Mouse (Mus musculus): Measurements from ENCODE around the gene Gm49380. TPM values are rescaled to one million over a fixed set of nuclear protein-coding genes. Genes with fewer than 3 reads are reported as not detected.
"Not testable (repeated sequence)": the region's sequence is repeated elsewhere in the genome, so short reads cannot be mapped to it uniquely, and the experiment has no call there.

Gene Gm49380
- polyA plus RNA-seq, 1 experiment = not detected

- H3K27ac ChIP-seq (ENCODE audit: insufficient read depth, low read depth, low read length) = no peak overlapping the region
- TF ChIP-seq CTCF (IDR thresholded peaks at IDR 0.05; ENCODE audit: extremely low read depth, insufficient read length, insufficient replicate concordance, low read depth, low read length) = no peak
- TF ChIP-seq POLR2A (IDR thresholded peaks at IDR 0.05; ENCODE audit: low read depth, low read length) = no peak
- peaks cover 14% of the 10 kb centered on the region for H3K4me1 ChIP-seq (ENCODE audit: control insufficient read depth, insufficient read depth, insufficient read length, low read length)
- H3K27me3 ChIP-seq (ENCODE audit: control insufficient read depth, insufficient read depth, low read length) = no peaks in the 10 kb centered on the region; the same call in 1 of the 2 replicates
- no peak overlapping the region for H3K4me3 ChIP-seq (ENCODE audit: low read depth, low read length)
- 77% methylated on average over 5 of the region's 5 CpGs for WGBS
- H3K36me3 ChIP-seq (ENCODE audit: control insufficient read depth, insufficient read depth, low read length) = no peaks in the 10 kb centered on the region
Measured at GRCm38 (mm10) chr9:44125026-44125425, 11.7 kb upstream of the Gm49380 start.

GRCm38 (mm10) chr9:44124317-44124716 lies 11.0 kb upstream of the Gm49380 start:
- no peak for TF ChIP-seq POLR2A (IDR thresholded peaks at IDR 0.05; ENCODE audit: low read depth, low read length)
- TF ChIP-seq CTCF (IDR thresholded peaks at IDR 0.05; ENCODE audit: extremely low read depth, insufficient read length, insufficient replicate concordance, low read depth, low read length) = peak; percentile 47; the same call in 1 of the 2 replicates
- 63% methylated on average over 6 of the region's 6 CpGs for WGBS

DNA sequence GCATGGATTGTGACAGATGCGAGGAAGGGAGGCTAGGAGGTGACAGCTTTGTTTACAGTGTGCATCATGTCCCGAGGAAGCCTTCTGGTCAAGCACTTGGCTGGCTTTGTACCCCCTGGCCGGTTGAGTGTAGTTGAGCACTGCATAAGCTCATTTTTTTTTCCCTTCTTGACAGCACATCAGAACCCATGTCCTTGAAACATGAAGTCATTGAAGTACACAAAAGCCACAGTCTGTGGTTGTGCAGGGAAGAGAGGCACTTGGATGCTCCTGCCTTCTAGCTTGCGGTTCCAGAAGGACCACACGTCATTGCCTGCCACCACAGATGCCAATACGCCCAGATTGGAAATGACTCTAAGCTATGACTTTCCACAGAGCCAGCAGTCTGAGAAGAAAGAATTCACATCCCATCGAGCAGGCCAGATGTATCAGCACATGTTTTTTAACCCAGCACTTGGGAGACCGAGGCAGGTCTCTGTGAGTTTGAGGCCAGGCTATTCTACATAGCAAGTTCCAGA lies 6.7 kb upstream of the Gm49380 start:
- WGBS = 75% methylated on average over 8 of the region's 8 CpGs
- Histone ChIP-seq H3K27me3 (ENCODE audit: control insufficient read depth, insufficient read depth, low read length) (no peaks in the 10 kb centered on the region), H3K36me3 (ENCODE audit: control insufficient read depth, insufficient read depth, low read length) (no peaks in the 10 kb centered on the region), H3K4me3 (ENCODE audit: low read depth, low read length) (no peak overlapping the region), H3K27ac (ENCODE audit: insufficient read depth, low read depth, low read length) (no peak overlapping the region), H3K4me1 (ENCODE audit: control insufficient read depth, insufficient read depth, insufficient read length, low read length) (0 out of 2 replicates have a peak, but pooled peaks cover 1% of the 10 kb centered on the region)
- TF ChIP-seq POLR2A (IDR thresholded peaks at IDR 0.05; ENCODE audit: low read depth, low read length) = no peak
- no peak for TF ChIP-seq CTCF (IDR thresholded peaks at IDR 0.05; ENCODE audit: extremely low read depth, insufficient read length, insufficient replicate concordance, low read depth, low read length)

More at GRCm38 (mm10) chr9:44124317-44124716, 11.0 kb upstream of the Gm49380 start:
- H3K27ac ChIP-seq (ENCODE audit: insufficient read depth, low read depth, low read length) = no peak overlapping the region
- no peaks in the 10 kb centered on the region; the same call in 1 of the 2 replicates for H3K27me3 ChIP-seq (ENCODE audit: control insufficient read depth, insufficient read depth, low read length)
- H3K36me3 ChIP-seq (ENCODE audit: control insufficient read depth, insufficient read depth, low read length) = no peaks in the 10 kb centered on the region
- H3K4me1 ChIP-seq (ENCODE audit: control insufficient read depth, insufficient read depth, insufficient read length, low read length) = peaks cover 12% of the 10 kb centered on the region
- no peak overlapping the region for H3K4me3 ChIP-seq (ENCODE audit: low read depth, low read length)

GRCm38 (mm10) chr9:44119011-44119410 lies 5.7 kb upstream of the Gm49380 start:
- Histone ChIP-seq H3K27me3 (ENCODE audit: control insufficient read depth, insufficient read depth, low read length) (no peaks in the 10 kb centered on the region), H3K36me3 (ENCODE audit: control insufficient read depth, insufficient read depth, low read length) (no peaks in the 10 kb centered on the region), H3K27ac (ENCODE audit: insufficient read depth, low read depth, low read length) (no peak overlapping the region), H3K4me3 (ENCODE audit: low read depth, low read length) (no peak overlapping the region), H3K4me1 (ENCODE audit: control insufficient read depth, insufficient read depth, insufficient read length, low read length) (peaks cover 1% of the 10 kb centered on the region; the same call in 1 of the 2 replicates)
- peak; percentile 70; the same call in 1 of the 2 replicates for TF ChIP-seq CTCF (IDR thresholded peaks at IDR 0.05; ENCODE audit: extremely low read depth, insufficient read length, insufficient replicate concordance, low read depth, low read length)
- TF ChIP-seq POLR2A (IDR thresholded peaks at IDR 0.05; ENCODE audit: low read depth, low read length) = no peak
- 63% methylated on average over 5 of the region's 5 CpGs for WGBS

GRCm38 (mm10) chr9:44116182-44116581 lies 2.9 kb upstream of the Gm49380 start:
- Histone ChIP-seq H3K36me3 (ENCODE audit: control insufficient read depth, insufficient read depth, low read length) (no peaks in the 10 kb centered on the region), H3K27me3 (ENCODE audit: control insufficient read depth, insufficient read depth, low read length) (no peaks in the 10 kb centered on the region), H3K27ac (ENCODE audit: insufficient read depth, low read depth, low read length) (no peak overlapping the region), H3K4me3 (ENCODE audit: low read depth, low read length) (no peak overlapping the region), H3K4me1 (ENCODE audit: control insufficient read depth, insufficient read depth, insufficient read length, low read length) (peaks cover 1% of the 10 kb centered on the region; the same call in 1 of the 2 replicates)
- TF ChIP-seq CTCF (IDR thresholded peaks at IDR 0.05; ENCODE audit: extremely low read depth, insufficient read length, insufficient replicate concordance, low read depth, low read length) = no peak
- no peak for TF ChIP-seq POLR2A (IDR thresholded peaks at IDR 0.05; ENCODE audit: low read depth, low read length)
- 90% methylated on average over 4 of the region's 4 CpGs for WGBS

GRCm38 (mm10) chr9:44115599-44115998 lies 2.3 kb upstream of the Gm49380 start:
- Histone ChIP-seq H3K36me3 (ENCODE audit: control insufficient read depth, insufficient read depth, low read length) (no peaks in the 10 kb centered on the region), H3K4me3 (ENCODE audit: low read depth, low read length) (no peak overlapping the region), H3K27ac (ENCODE audit: insufficient read depth, low read depth, low read length) (no peak overlapping the region), H3K27me3 (ENCODE audit: control insufficient read depth, insufficient read depth, low read length) (no peaks in the 10 kb centered on the region), H3K4me1 (ENCODE audit: control insufficient read depth, insufficient read depth, insufficient read length, low read length) (peaks cover 1% of the 10 kb centered on the region; the same call in 1 of the 2 replicates)
- TF ChIP-seq POLR2A (IDR thresholded peaks at IDR 0.05; ENCODE audit: low read depth, low read length) (no peak), CTCF (IDR thresholded peaks at IDR 0.05; ENCODE audit: extremely low read depth, insufficient read length, insufficient replicate concordance, low read depth, low read length) (no peak)
- 91% methylated on average over 9 of the region's 9 CpGs for WGBS

DNA sequence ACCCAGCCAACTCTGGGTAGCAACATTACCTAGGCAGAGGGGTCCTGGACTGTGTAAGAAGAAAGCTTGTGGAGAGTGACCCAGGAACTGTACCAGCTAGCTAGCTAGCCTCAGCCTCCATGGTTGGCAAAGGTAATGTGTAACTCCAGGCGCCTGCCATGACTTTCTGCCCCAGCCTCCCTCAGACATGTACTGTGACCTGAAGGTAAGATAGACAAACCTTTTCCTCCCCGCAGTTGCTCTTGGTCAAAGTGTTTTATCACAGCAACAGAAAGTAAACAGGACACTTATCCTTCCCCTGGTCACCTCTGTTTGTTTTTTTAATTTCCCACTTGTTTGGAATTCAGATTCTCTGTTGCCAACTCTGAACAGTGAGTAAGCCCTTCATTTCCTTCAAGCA lies 1.2 kb upstream of the Gm49380 start:
- TF ChIP-seq POLR2A (IDR thresholded peaks at IDR 0.05; ENCODE audit: low read depth, low read length) (no peak), CTCF (IDR thresholded peaks at IDR 0.05; ENCODE audit: extremely low read depth, insufficient read length, insufficient replicate concordance, low read depth, low read length) (no peak)
- H3K36me3 ChIP-seq (ENCODE audit: control insufficient read depth, insufficient read depth, low read length) = peaks cover 1% of the 10 kb centered on the region; the same call in 1 of the 2 replicates
- H3K27ac ChIP-seq (ENCODE audit: insufficient read depth, low read depth, low read length) = no peak overlapping the region
- WGBS = 42% methylated on average over 2 of the region's 2 CpGs
- H3K4me1 ChIP-seq (ENCODE audit: control insufficient read depth, insufficient read depth, insufficient read length, low read length) = peaks cover 4% of the 10 kb centered on the region; the same call in 1 of the 2 replicates
- H3K4me3 ChIP-seq (ENCODE audit: low read depth, low read length) = no peak overlapping the region
- no peaks in the 10 kb centered on the region for H3K27me3 ChIP-seq (ENCODE audit: control insufficient read depth, insufficient read depth, low read length)

DNA sequence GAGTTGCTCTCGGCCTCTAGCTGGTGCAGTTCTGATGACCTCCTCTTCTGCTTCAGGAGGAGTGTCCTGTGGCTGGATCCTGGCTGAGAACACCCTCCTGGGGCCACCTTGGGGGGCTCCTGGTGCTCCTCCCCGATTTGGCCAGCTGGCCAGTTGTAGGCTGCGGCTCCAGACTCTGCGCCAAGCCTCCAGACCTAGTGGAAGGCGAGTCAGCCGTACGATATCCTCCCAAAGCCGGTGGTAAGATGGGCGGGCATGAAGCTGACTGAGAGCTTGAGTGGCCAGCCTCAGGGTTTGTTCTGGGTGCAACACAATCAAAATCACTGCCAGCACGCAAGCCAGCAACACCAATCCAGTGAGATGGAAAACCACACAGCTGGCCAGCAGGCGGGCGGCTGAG lies 1.4 kb downstream of the Gm49380 start:
- not testable (repeated sequence) for H3K36me3 ChIP-seq (ENCODE audit: control insufficient read depth, insufficient read depth, low read length); H3K4me3 ChIP-seq (ENCODE audit: low read depth, low read length); H3K27me3 ChIP-seq (ENCODE audit: control insufficient read depth, insufficient read depth, low read length); H3K4me1 ChIP-seq (ENCODE audit: control insufficient read depth, insufficient read depth, insufficient read length, low read length); H3K27ac ChIP-seq (ENCODE audit: insufficient read depth, low read depth, low read length)
- whole genome bisulfite sequencing = 58% methylated on average over 10 of the region's 12 CpGs

Data from small intestine, adult 2 months (tissue).